Mouse (Mus musculus) liver, embryonic 11.5 days (tissue): Measurements from ENCODE around the gene Zdhhc3. TPM values are rescaled to one million over a fixed set of nuclear protein-coding genes. Genes with fewer than 3 reads are reported as not detected.

Experiments used
- ATAC-seq: fragments of 200-750 bp; cut with Nextera tagmentation; replicated peaks from 2 replicates; pipeline ENCODE4 v1.8.0; 2017; ENCODE audit warnings: moderate number of reproducible peaks, mild to moderate bottlenecking, moderate TSS enrichment, moderate library complexity; ENCODE audit not compliant: low FRiP score
- DNase-seq: peaks from one replicate; pipeline ENCODE4 v3.0.0-alpha.2; 2017; ENCODE audit warnings: low spot score
- H3K27ac ChIP-seq: fragments of 300-500 bp; sonication (generic); 2 replicates; pipeline ENCODE4 v1.5.1; 2014; ENCODE audit warnings: mild to moderate bottlenecking, low read depth, low read length, control low read depth
- H3K27me3 ChIP-seq: fragments of 300-500 bp; sonication (generic); replicated peaks from 2 replicates; pipeline ENCODE4 v1.6.1; 2014; ENCODE audit warnings: low read length, mixed read lengths; ENCODE audit not compliant: control insufficient read depth, insufficient read depth
- H3K36me3 ChIP-seq: fragments of 300-500 bp; sonication (generic); 2 replicates; pipeline ENCODE4 v1.6.1; 2014; ENCODE audit warnings: mild to moderate bottlenecking, low read length, moderate library complexity, mixed read lengths; ENCODE audit not compliant: control insufficient read depth, insufficient read depth
- H3K4me1 ChIP-seq: fragments of 300-500 bp; sonication (generic); replicated peaks from 2 replicates; pipeline ENCODE4 v1.6.1; 2014; ENCODE audit warnings: low read length, mixed read lengths; ENCODE audit not compliant: control insufficient read depth, insufficient read depth
- H3K4me2 ChIP-seq: fragments of 300-500 bp; sonication (generic); 2 replicates; pipeline ENCODE4 v1.6.1; 2014; ENCODE audit warnings: mild to moderate bottlenecking, control low read depth, moderate library complexity
- H3K4me3 ChIP-seq: fragments of 300-500 bp; sonication (generic); 2 replicates; pipeline ENCODE4 v1.5.1; 2014; ENCODE audit warnings: low read depth, low read length, control low read depth
- H3K9ac ChIP-seq: fragments of 300-500 bp; sonication (generic); 2 replicates; pipeline ENCODE4 v1.6.1; 2014; ENCODE audit warnings: low read depth, low read length, control low read depth
- H3K9me3 ChIP-seq: fragments of 300-500 bp; sonication (generic); 2 replicates; pipeline ENCODE4 v1.6.1; 2016; ENCODE audit warnings: low read length, inconsistent platforms, mixed read lengths; ENCODE audit not compliant: control insufficient read depth
- WGBS: fragments of 180-500 bp; shearing (Covaris S2); extraction: QIAGEN DNeasy Blood & Tissue Kit; methylation state at CpG from one replicate; pipeline ENCODE4 v1.1.7; 2014; 5-methylcytosine and 5-hydroxymethylcytosine counted together
- polyA plus RNA-seq: library from polyadenylated mRNA; unstranded; fragments of >200 nt; fragmentation: Nextera tagmentation; extraction: Ambion mirVana; gene quantifications from 2 replicates; pipeline ENCODE4 v1.2.1, GENCODE M21; 2014

Zdhhc3 gene
- polyA plus RNA-seq, 1 experiment from 2014 or later: 54.8 TPM

- H3K27ac ChIP-seq: no peak overlapping the region
- no peaks in the 10 kb centered on the region for H3K9me3 ChIP-seq
- no peak overlapping the region for H3K4me3 ChIP-seq
- H3K4me1 ChIP-seq: no peaks in the 10 kb centered on the region
- ATAC-seq (no peak; the same call in 1 of the 2 replicates), DNase-seq (no peak)
- H3K9ac ChIP-seq: no peak overlapping the region
- no peak overlapping the region for H3K4me2 ChIP-seq
- 19% methylated on average over 1 of the region's 1 CpGs for WGBS
- H3K27me3 ChIP-seq: no peaks in the 10 kb centered on the region
- H3K36me3 ChIP-seq: no peaks in the 10 kb centered on the region
Measured at GRCm38 (mm10) chr9:123151561-123151960, 38.6 kb upstream of the Zdhhc3 start.

- no peak within 1 kb of the TSS for H3K9ac ChIP-seq
- no peaks in the 10 kb centered on the region; the same call in 1 of the 2 replicates for H3K9me3 ChIP-seq
- no peaks in the 10 kb centered on the region for H3K36me3 ChIP-seq
- no peak within 1 kb of the TSS for H3K4me3 ChIP-seq
- 79% methylated on average over 5 of the region's 5 CpGs for WGBS
- DNase-seq (no peak), ATAC-seq (no peak)
- H3K27me3 ChIP-seq: no peaks in the 10 kb centered on the region
- H3K4me1 ChIP-seq: no peaks in the 10 kb centered on the region
- H3K27ac ChIP-seq: no peak within 1 kb of the TSS
- no peak within 1 kb of the TSS for H3K4me2 ChIP-seq
Measured at GRCm38 (mm10) chr9:123150241-123151020, 37.4 kb upstream of the Zdhhc3 start, which contains the start of gene Clec3b. Gene Clec3b, plus strand, starts transcription at chr9:123150946.

GRCm38 (mm10) chr9:123148430-123148829 lies 35.4 kb upstream of the Zdhhc3 start:
- no peaks in the 10 kb centered on the region for H3K27me3 ChIP-seq
- no peak overlapping the region for H3K27ac ChIP-seq
- H3K9ac ChIP-seq: no peak overlapping the region
- peaks cover 5% of the 10 kb centered on the region for H3K9me3 ChIP-seq
- no peak overlapping the region for H3K4me3 ChIP-seq
- H3K36me3 ChIP-seq: peaks cover 7% of the 10 kb centered on the region; the same call in 1 of the 2 replicates
- DNase-seq (no peak), ATAC-seq (no peak)
- no peaks in the 10 kb centered on the region for H3K4me1 ChIP-seq
- H3K4me2 ChIP-seq: no peak overlapping the region
- 85% methylated on average over 5 of the region's 5 CpGs for WGBS

GRCm38 (mm10) chr9:123139887-123140614 lies 27.0 kb upstream of the Zdhhc3 start:
- ATAC-seq: no peak
- WGBS: 84% methylated on average over 4 of the region's 4 CpGs
- Histone ChIP-seq H3K9me3 (peaks cover 8% of the 10 kb centered on the region), H3K27me3 (no peaks in the 10 kb centered on the region), H3K9ac (no peak overlapping the region), H3K27ac (no peak overlapping the region), H3K4me3 (no peak overlapping the region), H3K4me1 (no peaks in the 10 kb centered on the region), H3K36me3 (peaks cover 36% of the 10 kb centered on the region), H3K4me2 (no peak overlapping the region)
- no peak for DNase-seq

GRCm38 (mm10) chr9:123138891-123139474 lies 26.0 kb upstream of the Zdhhc3 start:
- Histone ChIP-seq H3K9me3 (peaks cover 8% of the 10 kb centered on the region), H3K27me3 (no peaks in the 10 kb centered on the region), H3K36me3 (peaks cover 36% of the 10 kb centered on the region), H3K9ac (no peak overlapping the region), H3K4me1 (no peaks in the 10 kb centered on the region), H3K4me2 (no peak overlapping the region), H3K4me3 (no peak overlapping the region), H3K27ac (no peak overlapping the region)
- 85% methylated on average over 5 of the region's 5 CpGs for WGBS
- ATAC-seq (no peak), DNase-seq (no peak)

GRCm38 (mm10) chr9:123136953-123137682 lies 24.1 kb upstream of the Zdhhc3 start:
- 86% methylated on average over 7 of the region's 7 CpGs for WGBS
- Histone ChIP-seq H3K4me3 (no peak overlapping the region), H3K4me1 (no peaks in the 10 kb centered on the region), H3K27ac (no peak overlapping the region), H3K9ac (no peak overlapping the region), H3K4me2 (no peak overlapping the region), H3K36me3 (peaks cover 40% of the 10 kb centered on the region), H3K27me3 (no peaks in the 10 kb centered on the region), H3K9me3 (no peaks in the 10 kb centered on the region)
- ATAC-seq: no peak
- no peak for DNase-seq

- H3K4me2 ChIP-seq: no peak overlapping the region
- no peak overlapping the region for H3K27ac ChIP-seq
- no peaks in the 10 kb centered on the region for H3K4me1 ChIP-seq
- H3K9me3 ChIP-seq: no peaks in the 10 kb centered on the region
- no peak for DNase-seq
- no peaks in the 10 kb centered on the region for H3K27me3 ChIP-seq
- H3K36me3 ChIP-seq: peaks cover 54% of the 10 kb centered on the region
- no peak overlapping the region for H3K9ac ChIP-seq
- no peak overlapping the region for H3K4me3 ChIP-seq
- ATAC-seq: no peak
- WGBS: 85% methylated on average over 3 of the region's 3 CpGs
Measured at GRCm38 (mm10) chr9:123132994-123133393, 20.0 kb upstream of the Zdhhc3 start.

- no peak overlapping the region for H3K4me3 ChIP-seq
Measured at GRCm38 (mm10) chr9:123127663-123128062, 14.7 kb upstream of the Zdhhc3 start.

More at GRCm38 (mm10) chr9:123127663-123128062, 14.7 kb upstream of the Zdhhc3 start:
- no peaks in the 10 kb centered on the region for H3K27me3 ChIP-seq
- H3K4me2 ChIP-seq: no peak overlapping the region
- no peak for ATAC-seq
- peaks cover 13% of the 10 kb centered on the region for H3K4me1 ChIP-seq
- H3K9me3 ChIP-seq: no peaks in the 10 kb centered on the region
- H3K36me3 ChIP-seq: peaks cover 50% of the 10 kb centered on the region
- 95% methylated on average over 6 of the region's 6 CpGs for WGBS
- no peak overlapping the region for H3K27ac ChIP-seq
- no peak for DNase-seq
- no peak overlapping the region for H3K9ac ChIP-seq
